Mouse (Mus musculus) forebrain, embryonic 16.5 days (tissue): ENCODE measurements around the gene Celf2. TPM values are rescaled to one million over a fixed set of nuclear protein-coding genes. Genes with fewer than 3 reads are reported as not detected.
A peak's percentile ranks its signal among the peaks of the same experiment; 100 is the strongest.

ENCODE experiments used
- ATAC-seq: fragments of 200-750 bp; cut with Nextera tagmentation; 2 replicates; pipeline ENCODE4 v1.8.0; 2017; ENCODE audit warnings: mild to moderate bottlenecking, moderate library complexity
- H3K27ac ChIP-seq: fragments of 300-500 bp; sonication (generic); 2 replicates; pipeline ENCODE4 v1.5.1; 2014; ENCODE audit warnings: low read length, control low read depth
- H3K27me3 ChIP-seq: fragments of 300-500 bp; sonication (generic); replicated peaks from 2 replicates; pipeline ENCODE4 v1.6.1; 2014; ENCODE audit warnings: low read length; ENCODE audit not compliant: control insufficient read depth, insufficient read depth
- H3K36me3 ChIP-seq: fragments of 300-500 bp; sonication (generic); 2 replicates; pipeline ENCODE4 v1.6.1; 2014; ENCODE audit not compliant: control insufficient read depth, insufficient read depth
- H3K4me1 ChIP-seq: fragments of 300-500 bp; sonication (generic); replicated peaks from 2 replicates; pipeline ENCODE4 v1.6.1; 2014; ENCODE audit warnings: low read length; ENCODE audit not compliant: control insufficient read depth, insufficient read depth
- H3K4me2 ChIP-seq: fragments of 300-500 bp; sonication (generic); 2 replicates; pipeline ENCODE4 v1.6.1; 2014; ENCODE audit warnings: mild to moderate bottlenecking, low read length, control low read depth
- H3K4me3 ChIP-seq: fragments of 300-500 bp; sonication (generic); replicated peaks from 2 replicates; pipeline ENCODE4 v1.5.1; 2014; ENCODE audit warnings: mild to moderate bottlenecking, low read length, control low read depth
- H3K9ac ChIP-seq: fragments of 300-500 bp; sonication (generic); replicated peaks from 2 replicates; pipeline ENCODE4 v1.6.1; 2014; ENCODE audit warnings: low read depth, low read length, control low read depth
- H3K9me3 ChIP-seq: fragments of 300-500 bp; sonication (generic); 2 replicates; pipeline ENCODE4 v1.6.1; 2016; ENCODE audit warnings: low read length; ENCODE audit not compliant: control insufficient read depth
- WGBS: fragments of 180-500 bp; shearing (Covaris S2); extraction: QIAGEN DNeasy Blood & Tissue Kit; methylation state at CpG from one replicate; pipeline ENCODE4 v1.1.7; 2014; 5-methylcytosine and 5-hydroxymethylcytosine counted together
- polyA plus RNA-seq: library from polyadenylated mRNA; unstranded; fragments of >200 nt; fragmentation: Nextera tagmentation; extraction: Ambion mirVana; gene quantifications from 2 replicates; pipeline ENCODE4 v1.2.1, GENCODE M21; 2015

Gene Celf2
- polyA plus RNA-seq, 1 experiment from 2014 or later = 348 TPM

DNA sequence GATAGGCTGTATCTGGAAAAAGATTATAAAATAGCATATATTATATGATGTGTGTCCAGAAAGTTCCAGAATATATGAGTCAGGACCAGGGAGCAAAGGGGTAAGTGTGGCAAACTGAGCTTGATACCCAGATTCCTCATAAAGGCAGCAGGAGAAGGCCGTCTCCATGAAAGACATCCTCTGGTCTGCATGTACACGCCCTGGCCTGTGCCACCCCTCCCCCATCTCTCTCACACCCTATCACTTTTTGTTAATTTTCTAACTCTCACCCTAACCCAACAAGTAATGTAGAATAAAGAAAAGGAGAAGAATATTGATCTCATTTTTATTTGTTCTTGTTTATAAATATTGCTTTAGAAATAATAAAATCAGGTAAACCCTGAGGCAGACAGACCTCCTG is 430.0 kb downstream of the Celf2 start:
- H3K9ac ChIP-seq = no peak overlapping the region
- 83% methylated on average over 2 of the region's 2 CpGs for WGBS
- no peak overlapping the region for H3K27ac ChIP-seq
- peaks cover 32% of the 10 kb centered on the region for H3K4me1 ChIP-seq
- H3K4me3 ChIP-seq = no peak overlapping the region
- no peaks in the 10 kb centered on the region; the same call in 1 of the 2 replicates for H3K36me3 ChIP-seq
- H3K9me3 ChIP-seq = peaks cover 16% of the 10 kb centered on the region
- no peak for ATAC-seq
- no peaks in the 10 kb centered on the region for H3K27me3 ChIP-seq
- H3K4me2 ChIP-seq = no peak overlapping the region

DNA sequence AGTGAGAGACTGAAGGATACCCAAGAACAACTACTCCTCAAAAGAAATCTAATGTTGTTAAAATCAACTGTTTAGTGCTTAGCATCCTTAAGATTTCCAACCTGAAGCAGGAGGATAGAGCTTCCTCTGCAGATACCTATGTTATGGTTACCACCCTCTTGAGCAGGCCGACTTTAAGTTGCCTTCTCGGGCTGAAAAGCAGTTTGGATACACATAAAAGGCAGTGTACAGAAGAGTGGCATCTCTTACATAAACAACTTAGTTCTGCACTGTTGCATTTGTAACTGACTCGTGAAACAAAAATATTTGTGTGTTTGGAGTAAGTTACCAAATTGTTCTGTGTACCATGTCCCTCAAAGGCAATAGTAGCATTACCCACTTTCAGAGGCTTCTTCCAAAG is 435.6 kb downstream of the Celf2 start:
- no peak overlapping the region for H3K4me3 ChIP-seq
- ATAC-seq = no peak
- H3K4me1 ChIP-seq = no peaks in the 10 kb centered on the region
- no peak overlapping the region for H3K4me2 ChIP-seq
- H3K27me3 ChIP-seq = no peaks in the 10 kb centered on the region
- no peak overlapping the region for H3K9ac ChIP-seq
- 57% methylated on average over 3 of the region's 3 CpGs for WGBS
- no peaks in the 10 kb centered on the region; the same call in 1 of the 2 replicates for H3K36me3 ChIP-seq
- H3K27ac ChIP-seq = no peak overlapping the region
- peaks cover 16% of the 10 kb centered on the region for H3K9me3 ChIP-seq

DNA sequence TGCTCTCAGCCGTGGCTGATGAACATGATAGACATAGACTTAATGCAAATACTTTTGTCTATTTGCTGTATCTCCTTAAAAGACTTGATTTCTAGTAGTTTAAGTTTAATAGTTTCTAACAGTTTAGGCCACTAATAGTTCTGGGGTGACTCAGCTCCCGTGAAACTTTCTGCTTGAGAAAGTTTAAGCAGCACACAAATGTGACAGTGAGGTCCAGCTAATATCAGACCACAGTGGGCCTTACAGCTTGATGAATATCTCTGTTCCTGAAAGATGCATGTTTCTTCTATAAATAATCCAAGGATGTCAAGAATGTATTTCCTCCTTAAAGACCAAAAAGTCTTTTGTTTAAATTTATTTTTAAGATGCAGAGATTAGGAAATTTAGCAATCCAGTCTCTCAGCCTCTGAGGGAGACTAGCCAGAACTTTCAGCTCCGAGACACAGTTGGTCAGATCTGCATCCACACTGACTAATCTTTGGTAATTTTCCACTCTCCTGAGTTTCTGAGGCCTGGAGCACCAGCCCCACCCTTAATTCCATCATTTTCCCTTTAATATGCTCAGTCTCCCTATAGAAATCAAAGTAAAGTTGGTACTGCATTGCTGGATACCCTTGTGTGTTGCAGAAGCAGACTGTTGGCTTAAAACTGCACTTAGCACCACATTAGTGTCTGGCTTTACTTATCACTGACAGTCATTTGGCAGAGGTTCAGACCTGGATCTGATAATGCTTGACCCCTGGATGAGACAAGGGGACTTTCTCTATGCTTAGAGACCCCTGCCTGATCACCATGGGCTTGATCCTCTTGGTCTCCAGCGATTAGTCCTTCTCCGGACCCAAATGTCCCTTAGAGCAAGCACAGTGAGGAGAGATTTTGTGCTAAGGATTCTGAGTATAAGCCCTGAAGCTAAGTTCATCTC is 436.8 kb downstream of the Celf2 start:
- 81% methylated on average over 5 of the region's 5 CpGs for WGBS
- Histone ChIP-seq H3K4me2 (no peak overlapping the region), H3K9me3 (peaks cover 12% of the 10 kb centered on the region), H3K4me3 (no peak overlapping the region), H3K27ac (no peak overlapping the region), H3K4me1 (peaks cover 4% of the 10 kb centered on the region; the same call in 1 of the 2 replicates), H3K36me3 (no peaks in the 10 kb centered on the region; the same call in 1 of the 2 replicates), H3K27me3 (no peaks in the 10 kb centered on the region), H3K9ac (no peak overlapping the region)
- ATAC-seq = no peak

DNA sequence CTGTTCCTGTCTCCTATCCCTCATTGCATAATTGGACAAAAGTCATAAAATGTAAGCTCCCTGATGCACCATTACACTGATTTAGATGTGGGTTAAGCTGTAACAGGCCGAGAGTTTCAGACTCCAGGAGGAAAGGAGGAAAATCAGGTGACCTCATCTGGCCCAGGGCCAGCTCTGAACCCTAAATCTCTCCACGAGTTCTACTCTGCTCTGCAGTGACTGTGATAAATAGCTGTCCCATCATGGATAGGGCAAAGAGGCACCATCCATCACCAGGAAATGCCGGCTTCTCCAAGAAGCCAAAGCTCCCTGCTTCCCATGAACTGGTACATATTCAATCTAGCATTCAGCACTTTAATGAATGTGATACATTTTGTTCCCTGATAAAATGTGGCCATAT is 439.9 kb downstream of the Celf2 start:
- Histone ChIP-seq H3K27ac (no peak overlapping the region), H3K4me1 (peaks cover 4% of the 10 kb centered on the region; the same call in 1 of the 2 replicates), H3K9me3 (no peaks in the 10 kb centered on the region), H3K4me3 (no peak overlapping the region), H3K27me3 (no peaks in the 10 kb centered on the region), H3K36me3 (no peaks in the 10 kb centered on the region), H3K9ac (no peak overlapping the region), H3K4me2 (no peak overlapping the region)
- 63% methylated on average over 3 of the region's 3 CpGs for WGBS
- no peak for ATAC-seq

DNA sequence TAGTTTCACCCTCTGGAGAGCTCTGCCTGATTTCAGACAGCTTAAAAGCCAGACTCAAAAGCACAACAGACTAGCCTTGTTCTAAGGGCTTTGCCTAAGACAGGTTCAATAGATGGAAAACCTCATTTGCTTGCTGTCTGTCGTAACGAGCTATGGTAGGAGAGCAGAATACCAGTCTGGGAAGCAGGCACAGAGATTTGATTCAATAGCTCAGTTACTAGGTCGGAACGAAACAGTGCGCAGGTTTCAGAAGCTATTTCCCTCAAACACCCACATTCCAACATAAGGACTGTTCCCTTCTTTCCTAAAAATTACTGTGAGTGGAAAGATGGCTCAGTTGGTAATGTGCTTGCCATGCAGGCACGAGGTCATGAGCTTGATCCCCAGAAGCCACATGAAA is 441.1 kb downstream of the Celf2 start:
- Histone ChIP-seq H3K9me3 (no peaks in the 10 kb centered on the region), H3K36me3 (no peaks in the 10 kb centered on the region), H3K4me3 (no peak overlapping the region), H3K27ac (peak overlapping the region; percentile 32), H3K27me3 (no peaks in the 10 kb centered on the region), H3K4me2 (no peak overlapping the region), H3K9ac (no peak overlapping the region), H3K4me1 (peaks cover 13% of the 10 kb centered on the region)
- 53% methylated on average over 6 of the region's 6 CpGs for WGBS
- peak; percentile 26; the same call in 1 of the 2 replicates for ATAC-seq

DNA sequence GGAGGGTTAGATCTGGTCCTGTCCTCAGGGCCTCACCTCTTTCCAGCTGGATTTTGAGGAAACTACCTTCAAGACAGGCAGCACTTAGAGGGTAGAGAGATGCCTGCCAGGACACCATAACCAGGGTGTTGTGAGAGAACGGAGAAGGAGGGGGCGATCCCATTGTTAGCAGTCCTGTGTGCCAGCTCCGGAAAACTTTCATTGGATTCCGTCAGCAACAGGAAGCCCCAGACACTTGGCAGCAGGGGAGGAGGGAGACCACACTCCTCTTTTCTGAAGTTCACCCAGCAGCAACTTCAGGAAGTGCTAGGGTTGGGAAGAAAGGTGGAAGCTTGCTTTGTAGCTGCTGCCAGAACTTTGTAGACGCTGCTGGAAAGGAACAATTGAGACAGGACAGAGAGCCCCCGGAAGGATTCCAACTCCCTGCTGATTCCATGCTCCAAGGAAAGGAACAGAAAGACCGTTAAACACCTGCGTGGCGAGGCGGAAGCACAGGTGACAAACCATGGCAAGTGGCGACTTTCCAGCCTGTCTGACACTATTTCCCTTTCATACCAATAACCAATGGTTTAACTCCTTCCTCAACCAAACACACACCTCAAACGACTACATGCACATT is 445.7 kb downstream of the Celf2 start:
- no peak overlapping the region for H3K4me3 ChIP-seq
- 12% methylated on average over 12 of the region's 12 CpGs for WGBS
- H3K9ac ChIP-seq = peak overlapping the region; percentile 7; the same call in 1 of the 2 replicates
- no peaks in the 10 kb centered on the region for H3K9me3 ChIP-seq
- peak; percentile 46; the same call in 1 of the 2 replicates for ATAC-seq
- H3K4me1 ChIP-seq = peaks cover 32% of the 10 kb centered on the region
- no peaks in the 10 kb centered on the region for H3K27me3 ChIP-seq
- peak overlapping the region; percentile 59 for H3K27ac ChIP-seq
- no peak overlapping the region for H3K4me2 ChIP-seq
- no peaks in the 10 kb centered on the region for H3K36me3 ChIP-seq

DNA sequence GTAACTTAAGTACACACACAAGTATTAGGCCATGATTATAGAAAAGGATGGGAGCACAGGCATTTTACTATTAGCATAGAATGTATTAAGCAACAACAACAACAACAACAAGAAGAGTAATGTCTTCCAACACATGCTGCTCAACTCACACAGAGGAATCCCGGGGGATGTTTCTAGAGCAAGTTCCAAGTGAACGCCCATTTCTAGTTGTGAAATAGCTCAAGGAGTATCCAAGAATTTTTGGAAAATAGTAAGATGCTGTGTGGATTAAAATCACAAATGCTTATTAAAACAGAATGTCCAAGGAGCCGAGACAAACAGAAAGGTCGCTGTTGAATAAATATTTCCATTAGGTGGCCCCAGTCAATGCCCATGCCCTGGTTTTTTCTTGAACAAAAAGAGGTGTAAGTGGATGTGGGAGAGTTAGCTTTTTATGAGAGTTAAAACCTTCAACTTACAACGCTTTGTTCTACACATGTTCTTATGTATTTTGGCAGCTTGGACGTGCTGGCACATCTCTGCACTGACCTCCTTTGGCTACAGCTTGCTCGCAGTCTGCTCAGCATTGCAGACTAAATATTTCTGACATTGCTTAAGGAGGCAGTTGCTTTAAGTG is 448.8 kb downstream of the Celf2 start:
- H3K4me1 ChIP-seq = peaks cover 33% of the 10 kb centered on the region
- WGBS = 72% methylated on average over 7 of the region's 7 CpGs
- H3K27ac ChIP-seq = peak overlapping the region; percentile 28
- no peak overlapping the region for H3K4me2 ChIP-seq
- H3K36me3 ChIP-seq = no peaks in the 10 kb centered on the region
- H3K27me3 ChIP-seq = no peaks in the 10 kb centered on the region
- no peak overlapping the region for H3K4me3 ChIP-seq
- H3K9ac ChIP-seq = no peak overlapping the region
- no peak for ATAC-seq
- H3K9me3 ChIP-seq = no peaks in the 10 kb centered on the region

DNA sequence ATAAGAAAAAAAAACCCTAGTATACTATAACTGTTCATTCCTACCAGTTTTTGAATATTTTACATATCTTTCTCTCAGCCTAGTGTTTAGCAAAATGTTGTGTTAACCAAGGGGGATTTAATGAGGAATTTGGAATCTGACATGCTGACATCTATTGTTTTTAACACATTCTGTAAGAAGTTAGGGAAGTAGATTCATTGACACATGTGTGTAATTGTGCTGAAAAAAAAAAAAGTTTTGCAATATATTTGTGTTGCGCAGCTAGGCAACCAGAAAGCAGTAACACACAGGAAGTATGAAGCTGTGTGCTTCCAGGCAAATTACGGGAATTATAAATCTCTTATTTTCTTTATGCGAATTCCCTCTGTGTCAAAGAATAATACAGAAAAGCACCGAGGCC is 453.0 kb downstream of the Celf2 start:
- Histone ChIP-seq H3K4me3 (no peak overlapping the region), H3K9ac (no peak overlapping the region), H3K27ac (no peak overlapping the region), H3K4me1 (peaks cover 18% of the 10 kb centered on the region), H3K4me2 (no peak overlapping the region), H3K27me3 (no peaks in the 10 kb centered on the region), H3K9me3 (no peaks in the 10 kb centered on the region), H3K36me3 (no peaks in the 10 kb centered on the region)
- 29% methylated on average over 4 of the region's 4 CpGs for WGBS
- peak; percentile 12; the same call in 1 of the 2 replicates for ATAC-seq

DNA sequence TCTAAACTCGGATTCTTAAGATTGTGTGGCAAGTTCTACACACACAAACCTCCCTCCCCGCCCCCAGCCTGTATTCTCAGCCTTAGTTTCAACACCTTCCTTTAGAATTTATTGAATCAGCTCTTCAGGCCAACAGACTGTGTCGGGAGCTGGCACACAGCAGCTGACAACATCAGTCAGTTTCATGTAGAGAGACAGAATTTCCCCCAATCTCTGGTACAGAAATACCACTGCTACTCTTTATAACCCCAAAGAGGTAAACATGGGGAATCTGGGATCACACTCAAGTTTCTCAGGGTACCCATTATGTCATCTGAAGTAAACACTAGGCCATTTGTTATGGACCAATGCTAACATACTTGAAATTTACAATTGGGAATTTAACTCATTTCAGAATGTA is 453.4 kb downstream of the Celf2 start:
- Histone ChIP-seq H3K9me3 (no peaks in the 10 kb centered on the region), H3K4me3 (no peak overlapping the region), H3K9ac (no peak overlapping the region), H3K27me3 (no peaks in the 10 kb centered on the region), H3K4me1 (peaks cover 17% of the 10 kb centered on the region), H3K36me3 (no peaks in the 10 kb centered on the region), H3K4me2 (no peak overlapping the region), H3K27ac (peak overlapping the region; percentile 66)
- WGBS = 14% methylated on average over 3 of the region's 3 CpGs
- peak; percentile 64 for ATAC-seq
